Mouse (Mus musculus) forebrain, embryonic 11.5 days (tissue): ENCODE data around the gene Acsl4. TPM values are rescaled to one million over a fixed set of nuclear protein-coding genes. Genes with fewer than 3 reads are reported as not detected.
A peak's percentile ranks its signal among the peaks of the same experiment; 100 is the strongest.

Experiments used
- ATAC-seq: fragments of 200-750 bp; cut with Nextera tagmentation; replicated peaks from 2 replicates; pipeline ENCODE4 v1.8.0; 2017; ENCODE audit warnings: moderate TSS enrichment; ENCODE audit not compliant: low FRiP score
- DNase-seq: peaks from one replicate; pipeline ENCODE4 v3.0.0-alpha.2; 2017; ENCODE audit warnings: low spot score
- H3K27ac ChIP-seq: fragments of 300-500 bp; sonication (generic); 2 replicates; pipeline ENCODE4 v1.5.1; 2014; ENCODE audit warnings: low read depth, low read length
- H3K27me3 ChIP-seq: fragments of 300-500 bp; sonication (generic); 2 replicates; pipeline ENCODE4 v1.6.1; 2014; ENCODE audit warnings: mild to moderate bottlenecking, low read length, mixed read lengths; ENCODE audit not compliant: control insufficient read depth, insufficient read depth
- H3K36me3 ChIP-seq: fragments of 300-500 bp; sonication (generic); 2 replicates; pipeline ENCODE4 v1.6.1; 2014; ENCODE audit warnings: mild to moderate bottlenecking, low read length, moderate library complexity, mixed read lengths; ENCODE audit not compliant: control insufficient read depth, insufficient read depth
- H3K4me1 ChIP-seq: fragments of 300-500 bp; sonication (generic); replicated peaks from 2 replicates; pipeline ENCODE4 v1.6.1; 2014; ENCODE audit warnings: low read length, mixed read lengths; ENCODE audit not compliant: control insufficient read depth, insufficient read depth
- H3K4me2 ChIP-seq: fragments of 300-500 bp; sonication (generic); 2 replicates; pipeline ENCODE4 v1.6.1; 2014; ENCODE audit warnings: low read depth, mild to moderate bottlenecking, low read length, moderate library complexity, mixed read lengths; ENCODE audit not compliant: severe bottlenecking
- H3K4me3 ChIP-seq: fragments of 300-500 bp; sonication (generic); 2 replicates; pipeline ENCODE4 v1.5.1; 2014; ENCODE audit warnings: low read depth, low read length
- H3K9ac ChIP-seq: fragments of 300-500 bp; sonication (generic); 2 replicates; pipeline ENCODE4 v1.6.1; 2014; ENCODE audit warnings: low read length
- H3K9me3 ChIP-seq: fragments of 300-500 bp; sonication (generic); 2 replicates; pipeline ENCODE4 v1.6.1; 2016; ENCODE audit warnings: low read length, mixed read lengths; ENCODE audit not compliant: control insufficient read depth
- WGBS: fragments of 180-500 bp; shearing (Covaris S2); extraction: QIAGEN DNeasy Blood & Tissue Kit; methylation state at CpG from one replicate; pipeline ENCODE4 v1.1.7; 2014; 5-methylcytosine and 5-hydroxymethylcytosine counted together
- polyA plus RNA-seq: library from polyadenylated mRNA; unstranded; fragments of >200 nt; fragmentation: Nextera tagmentation; extraction: Ambion mirVana; gene quantifications from 2 replicates; pipeline ENCODE4 v1.2.1, GENCODE M21; 2014

The Acsl4 gene
- polyA plus RNA-seq, 1 experiment from 2014 or later, result 20.9 TPM

GRCm38 (mm10) chrX:142325760-142326159, 64.6 kb downstream of the Acsl4 start:
- no peak overlapping the region for H3K27ac ChIP-seq
- H3K4me1 ChIP-seq, result no peaks in the 10 kb centered on the region
- no peaks in the 10 kb centered on the region for H3K36me3 ChIP-seq
- WGBS, result 69% methylated on average over 2 of the region's 2 CpGs
- H3K9ac ChIP-seq, result no peak overlapping the region
- H3K4me3 ChIP-seq, result no peak overlapping the region
- no peak overlapping the region for H3K4me2 ChIP-seq
- no peak for ATAC-seq
- no peaks in the 10 kb centered on the region for H3K9me3 ChIP-seq
- no peaks in the 10 kb centered on the region for H3K27me3 ChIP-seq
- no peak for DNase-seq

GRCm38 (mm10) chrX:142316106-142316505, 74.2 kb downstream of the Acsl4 start:
- 75% methylated on average over 9 of the region's 9 CpGs for WGBS
- Histone ChIP-seq H3K27me3 (peaks cover 2% of the 10 kb centered on the region; the same call in 1 of the 2 replicates), H3K4me2 (no peak overlapping the region), H3K27ac (no peak overlapping the region), H3K36me3 (no peaks in the 10 kb centered on the region), H3K4me1 (no peaks in the 10 kb centered on the region), H3K4me3 (no peak overlapping the region), H3K9ac (no peak overlapping the region), H3K9me3 (no peaks in the 10 kb centered on the region)
- DNase-seq (no peak), ATAC-seq (no peak)

- Histone ChIP-seq H3K9me3 (no peaks in the 10 kb centered on the region), H3K9ac (no peak overlapping the region), H3K27me3 (peaks cover 2% of the 10 kb centered on the region; the same call in 1 of the 2 replicates), H3K4me3 (no peak overlapping the region), H3K27ac (no peak overlapping the region), H3K4me2 (no peak overlapping the region), H3K4me1 (no peaks in the 10 kb centered on the region), H3K36me3 (no peaks in the 10 kb centered on the region)
- 83% methylated on average over 8 of the region's 8 CpGs for WGBS
- ATAC-seq, result no peak
- no peak for DNase-seq
Observed at GRCm38 (mm10) chrX:142315270-142315669, 75.1 kb downstream of the Acsl4 start.

- DNase-seq (peak; percentile 83), ATAC-seq (peak; percentile 36; the same call in 1 of the 2 replicates)
- Histone ChIP-seq H3K4me3 (no peak overlapping the region), H3K4me1 (no peaks in the 10 kb centered on the region), H3K36me3 (no peaks in the 10 kb centered on the region), H3K9me3 (no peaks in the 10 kb centered on the region), H3K27ac (no peak overlapping the region), H3K27me3 (peaks cover 2% of the 10 kb centered on the region; the same call in 1 of the 2 replicates), H3K4me2 (no peak overlapping the region), H3K9ac (no peak overlapping the region)
- 50% methylated on average over 11 of the region's 11 CpGs for WGBS
Observed at GRCm38 (mm10) chrX:142314307-142315024, 75.9 kb downstream of the Acsl4 start.

- ATAC-seq, result no peak
- H3K27me3 ChIP-seq, result peaks cover 8% of the 10 kb centered on the region
Observed at GRCm38 (mm10) chrX:142310431-142310830, 79.9 kb downstream of the Acsl4 start.

GRCm38 (mm10) chrX:142305869-142306581, 84.3 kb downstream of the Acsl4 start, which contains the start of gene Kcne1l:
Gene Kcne1l, minus strand, starts transcription at chrX:142306294.
- Histone ChIP-seq H3K4me2 (peak within 1 kb of the TSS; percentile 46), H3K27ac (no peak within 1 kb of the TSS), H3K4me1 (no peaks in the 10 kb centered on the region), H3K9ac (no peak within 1 kb of the TSS), H3K36me3 (no peaks in the 10 kb centered on the region), H3K27me3 (peaks cover 10% of the 10 kb centered on the region), H3K9me3 (no peaks in the 10 kb centered on the region), H3K4me3 (peak within 1 kb of the TSS; percentile 15; the same call in 1 of the 2 replicates)
- ATAC-seq (peak; percentile 86), DNase-seq (peak; percentile 77)
- WGBS, result 21% methylated on average over 28 of the region's 33 CpGs

More at GRCm38 (mm10) chrX:142310431-142310830, 79.9 kb downstream of the Acsl4 start:
- Histone ChIP-seq H3K36me3 (no peaks in the 10 kb centered on the region), H3K4me2 (no peak overlapping the region), H3K4me3 (no peak overlapping the region), H3K9ac (no peak overlapping the region), H3K9me3 (no peaks in the 10 kb centered on the region), H3K27ac (no peak overlapping the region), H3K4me1 (no peaks in the 10 kb centered on the region)
- 77% methylated on average over 5 of the region's 5 CpGs for WGBS
- DNase-seq, result no peak

- 29% methylated on average over 35 of the region's 35 CpGs for WGBS
- Histone ChIP-seq H3K27ac (no peak overlapping the region), H3K9me3 (no peaks in the 10 kb centered on the region), H3K4me3 (peak overlapping the region; percentile 15; the same call in 1 of the 2 replicates), H3K4me1 (no peaks in the 10 kb centered on the region), H3K4me2 (peak overlapping the region; percentile 46), H3K27me3 (peaks cover 10% of the 10 kb centered on the region), H3K9ac (no peak overlapping the region), H3K36me3 (no peaks in the 10 kb centered on the region)
- DNase-seq, result peak; percentile 53
- peak; percentile 69 for ATAC-seq
Observed at GRCm38 (mm10) chrX:142305010-142305868, 85.1 kb downstream of the Acsl4 start.

GRCm38 (mm10) chrX:142304592-142304991, 85.7 kb downstream of the Acsl4 start:
- H3K27ac ChIP-seq, result no peak overlapping the region
- H3K27me3 ChIP-seq, result peaks cover 10% of the 10 kb centered on the region
- no peak overlapping the region for H3K9ac ChIP-seq
- H3K36me3 ChIP-seq, result no peaks in the 10 kb centered on the region
- H3K4me3 ChIP-seq, result no peak overlapping the region
- ATAC-seq, result no peak
- H3K4me1 ChIP-seq, result no peaks in the 10 kb centered on the region
- no peaks in the 10 kb centered on the region for H3K9me3 ChIP-seq
- H3K4me2 ChIP-seq, result no peak overlapping the region
- no peak for DNase-seq
